Mouse (Mus musculus) gastrocnemius, postnatal 4 days (tissue): ENCODE measurements at regions not wholly inside any gene's neighbourhood (a gene's known extent, or its start where the extent isn't known, plus 50 kb on each side); places are given as distances from the start of the nearest gene placed in this dataset.

Experiments
- DNase-seq, 2 experiments: peaks; one replicate each; pipeline ENCODE4 v3.0.0; 2021 to 2022; ENCODE audit warnings: low spot score in 2 of 2, mixed read lengths in 2 of 2

GRCm38 (mm10) chr5:131377136-131377535 lies 68.8 kb upstream of the Galnt17 start:
- peak in 1 of 2 experiments; percentile 22 for DNase-seq

- DNase-seq: peak in 1 of 2 experiments; percentile 24
Observed at GRCm38 (mm10) chr5:131371341-131372134, 63.2 kb upstream of the Galnt17 start.

- no peak for DNase-seq
Observed at GRCm38 (mm10) chr5:131367461-131367860, 59.2 kb upstream of the Galnt17 start.

GRCm38 (mm10) chr5:131359831-131360230 lies 51.5 kb upstream of the Galnt17 start:
- no peak for DNase-seq
